Mouse (Mus musculus) embryo, embryonic 10 days (tissue): ENCODE measurements at regions not wholly inside any gene's neighbourhood (a gene's known extent, or its start where the extent isn't known, plus 50 kb on each side); places are given as distances from the start of the nearest gene placed in this dataset.

Source experiments
- DNase-seq: peaks from one replicate; pipeline ENCODE4 v3.0.0-alpha.2; 2015; ENCODE audit warnings: low spot score

- peak; percentile 40 for DNase-seq
These were observed 72.4 kb upstream of the Lrig1 start for GRCm38 (mm10) chr6:94772391-94772790.

GRCm38 (mm10) chr6:94768230-94768629, 68.3 kb upstream of the Lrig1 start:
- no peak for DNase-seq

- DNase-seq, result no peak
These were observed 65.8 kb upstream of the Lrig1 start for GRCm38 (mm10) chr6:94765724-94766123.

- peak; percentile 23 for DNase-seq
These were observed 61.4 kb upstream of the Lrig1 start for GRCm38 (mm10) chr6:94761341-94761740.

GRCm38 (mm10) chr6:94760629-94761111, 60.7 kb upstream of the Lrig1 start:
- peak; percentile 48 for DNase-seq

GRCm38 (mm10) chr6:94759649-94760048, 59.7 kb upstream of the Lrig1 start:
- no peak for DNase-seq

GRCm38 (mm10) chr6:94756006-94756405, 56.0 kb upstream of the Lrig1 start:
- DNase-seq, result peak; percentile 39

GRCm38 (mm10) chr6:94755297-94755831, 55.4 kb upstream of the Lrig1 start:
- peak; percentile 44 for DNase-seq

GRCm38 (mm10) chr6:94754522-94754921, 54.6 kb upstream of the Lrig1 start:
- DNase-seq, result no peak

- DNase-seq, result peak; percentile 61
These were observed 51.1 kb upstream of the Lrig1 start for GRCm38 (mm10) chr6:94751101-94751440.

GRCm38 (mm10) chr6:94750228-94751100, 50.5 kb upstream of the Lrig1 start:
- DNase-seq, result peak; percentile 56
